Mouse (Mus musculus) neutrophil, adult 5-6 weeks (primary cell): ENCODE measurements around the gene Ramp3. TPM values are rescaled to one million over a fixed set of nuclear protein-coding genes. Genes with fewer than 3 reads are reported as not detected.

Experiments
- ATAC-seq: fragments of 151-379, 151-347 bp; 2 replicates; pipeline ENCODE4 v1.8.0; 2017; ENCODE audit warnings: mild to moderate bottlenecking, moderate TSS enrichment; ENCODE audit not compliant: insufficient number of reproducible peaks, poor library complexity, low FRiP score, severe bottlenecking; ENCODE audit errors: extremely low read depth
- total RNA-seq: library from RNA; stranded (forward); fragments of 200-1000 nt; gene quantifications from 2 replicates; pipeline ENCODE4 v1.2.3, GENCODE M21; 2017

Ramp3 gene
- total RNA-seq, 1 experiment from 2014 or later = not detected

GRCm38 (mm10) chr11:6666634-6667033, 8.3 kb downstream of the Ramp3 start:
- ATAC-seq = no peak

GRCm38 (mm10) chr11:6669041-6669440, 10.7 kb downstream of the Ramp3 start:
- no peak for ATAC-seq

GRCm38 (mm10) chr11:6670044-6670443, 11.7 kb downstream of the Ramp3 start:
- no peak for ATAC-seq

- ATAC-seq = no peak
Observed at GRCm38 (mm10) chr11:6670826-6671225, 12.5 kb downstream of the Ramp3 start.

GRCm38 (mm10) chr11:6674701-6675100, 16.4 kb downstream of the Ramp3 start:
- no peak for ATAC-seq

GRCm38 (mm10) chr11:6675402-6675801, 17.1 kb downstream of the Ramp3 start:
- ATAC-seq = no peak

- ATAC-seq = no peak
Observed at GRCm38 (mm10) chr11:6676641-6677040, 18.3 kb downstream of the Ramp3 start.

- ATAC-seq = no peak
Observed at GRCm38 (mm10) chr11:6677530-6677929, 19.2 kb downstream of the Ramp3 start.

- peak; percentile 28; the same call in 1 of the 2 replicates for ATAC-seq
Observed at GRCm38 (mm10) chr11:6679694-6680396, 21.5 kb downstream of the Ramp3 start.

- ATAC-seq = no peak
Observed at GRCm38 (mm10) chr11:6680397-6680818, 22.1 kb downstream of the Ramp3 start.

- no peak for ATAC-seq
Observed at GRCm38 (mm10) chr11:6684741-6685140, 26.4 kb downstream of the Ramp3 start.

- no peak for ATAC-seq
Observed at GRCm38 (mm10) chr11:6688888-6689287, 30.6 kb downstream of the Ramp3 start.

- no peak for ATAC-seq
Observed at GRCm38 (mm10) chr11:6692341-6692740, 34.0 kb downstream of the Ramp3 start.

GRCm38 (mm10) chr11:6694114-6694513, 35.8 kb downstream of the Ramp3 start:
- no peak for ATAC-seq

- ATAC-seq = peak; percentile 63
Observed at GRCm38 (mm10) chr11:6695176-6695575, 36.9 kb downstream of the Ramp3 start.

GRCm38 (mm10) chr11:6696551-6696950, 38.2 kb downstream of the Ramp3 start:
- ATAC-seq = no peak

GRCm38 (mm10) chr11:6697751-6698150, 39.4 kb downstream of the Ramp3 start:
- no peak for ATAC-seq

- no peak for ATAC-seq
Observed at GRCm38 (mm10) chr11:6698281-6698680, 40.0 kb downstream of the Ramp3 start.

- ATAC-seq = no peak
Observed at GRCm38 (mm10) chr11:6702258-6702657, 43.9 kb downstream of the Ramp3 start.

- ATAC-seq = peak; percentile 29; the same call in 1 of the 2 replicates
Observed at GRCm38 (mm10) chr11:6704851-6705250, 46.5 kb downstream of the Ramp3 start.

- no peak for ATAC-seq
Observed at GRCm38 (mm10) chr11:6705516-6705915, 47.2 kb downstream of the Ramp3 start.
